Mouse (Mus musculus): Measurements from ENCODE around the gene Slc48a1. TPM values are rescaled to one million over a fixed set of nuclear protein-coding genes. Genes with fewer than 3 reads are reported as not detected.

The Slc48a1 gene
- polyA plus RNA-seq, 1 experiment = 133 TPM

DNA sequence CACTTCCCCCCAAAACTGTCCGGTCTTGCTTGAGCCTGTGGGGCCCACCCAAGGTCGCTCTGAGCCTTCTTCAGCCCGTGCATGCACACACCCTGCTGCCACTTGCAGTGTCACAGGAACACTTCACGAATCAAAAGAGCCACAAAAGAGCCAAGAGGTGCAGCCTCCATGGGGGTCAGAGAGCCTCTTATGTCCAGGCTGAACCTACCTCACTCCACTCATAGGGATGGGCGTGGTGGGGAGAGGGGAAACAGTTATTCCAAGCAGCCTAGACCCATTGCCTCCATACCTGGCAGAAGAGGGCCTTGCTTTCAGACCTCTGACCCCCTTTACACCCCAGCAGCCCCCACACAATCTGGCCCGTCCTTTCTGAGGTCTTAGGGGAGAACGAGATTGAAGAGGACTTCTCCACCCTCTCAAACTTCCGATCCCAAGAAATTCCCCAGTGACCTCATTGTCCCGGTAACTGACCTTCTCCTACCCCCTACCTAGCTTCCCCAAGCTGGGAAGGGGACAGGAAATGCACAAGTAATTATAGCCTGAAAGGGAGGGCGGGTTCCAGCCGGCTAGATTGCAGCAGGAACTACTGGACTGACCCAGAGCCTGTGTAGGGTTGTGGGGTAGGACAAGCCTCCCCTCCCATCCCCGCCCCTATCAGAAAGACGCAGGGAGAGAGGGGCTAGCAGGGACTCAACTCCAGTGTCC lies 13.1 kb upstream of the Slc48a1 start:
- Histone ChIP-seq H3K27ac (ENCODE audit: insufficient read depth, low read length) (no peak overlapping the region; the same call in 1 of the 2 replicates), H3K4me3 (replicated peaks; ENCODE audit: insufficient read depth, low read depth, low read length) (no peak overlapping the region), H3K27me3 (ENCODE audit: control insufficient read depth, insufficient read depth, low read length) (no peaks in the 10 kb centered on the region), H3K4me1 (ENCODE audit: control insufficient read depth, insufficient read depth, low read length) (peaks cover 6% of the 10 kb centered on the region; the same call in 1 of the 2 replicates)
- WGBS = 80% methylated on average over 13 of the region's 13 CpGs
- DNase-seq = no peak
- TF ChIP-seq CTCF (IDR thresholded peaks at IDR 0.05; ENCODE audit: borderline replicate concordance, insufficient read depth, low read depth, low read length) = no peak
- TF ChIP-seq POLR2A (IDR thresholded peaks at IDR 0.05; ENCODE audit: borderline replicate concordance, insufficient read depth, low read length) = no peak

DNA sequence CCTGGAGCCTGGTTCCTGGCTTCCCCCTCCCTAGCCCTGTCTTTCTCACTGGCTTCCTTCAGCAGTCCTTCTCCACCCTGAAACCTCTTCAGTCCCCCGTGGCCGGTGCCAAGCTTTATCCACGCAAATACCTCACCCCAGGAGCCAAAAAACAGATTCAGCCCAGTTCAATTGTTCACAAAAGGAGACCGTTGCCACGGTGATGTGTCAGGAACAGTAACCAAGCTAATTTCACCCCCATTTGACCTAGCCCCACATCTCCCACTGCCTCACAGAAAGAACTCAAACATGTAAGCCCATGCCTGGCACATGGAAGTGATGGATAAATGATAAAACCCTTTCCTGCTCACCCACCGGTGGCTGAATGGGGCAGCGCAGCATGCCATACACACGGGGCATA lies 12.1 kb upstream of the Slc48a1 start:
- Histone ChIP-seq H3K27me3 (ENCODE audit: control insufficient read depth, insufficient read depth, low read length) (no peaks in the 10 kb centered on the region), H3K27ac (ENCODE audit: insufficient read depth, low read length) (peak overlapping the region; percentile 35; the same call in 1 of the 2 replicates), H3K4me3 (replicated peaks; ENCODE audit: insufficient read depth, low read depth, low read length) (peak overlapping the region; percentile 51), H3K4me1 (ENCODE audit: control insufficient read depth, insufficient read depth, low read length) (0 out of 2 replicates have a peak, but pooled peaks cover 3% of the 10 kb centered on the region)
- TF ChIP-seq CTCF (IDR thresholded peaks at IDR 0.05; ENCODE audit: borderline replicate concordance, insufficient read depth, low read depth, low read length) = no peak
- no peak for TF ChIP-seq POLR2A (IDR thresholded peaks at IDR 0.05; ENCODE audit: borderline replicate concordance, insufficient read depth, low read length)
- 29% methylated on average over 8 of the region's 8 CpGs for WGBS
- peak in 1 of 2 experiments; percentile 40 for DNase-seq

DNA sequence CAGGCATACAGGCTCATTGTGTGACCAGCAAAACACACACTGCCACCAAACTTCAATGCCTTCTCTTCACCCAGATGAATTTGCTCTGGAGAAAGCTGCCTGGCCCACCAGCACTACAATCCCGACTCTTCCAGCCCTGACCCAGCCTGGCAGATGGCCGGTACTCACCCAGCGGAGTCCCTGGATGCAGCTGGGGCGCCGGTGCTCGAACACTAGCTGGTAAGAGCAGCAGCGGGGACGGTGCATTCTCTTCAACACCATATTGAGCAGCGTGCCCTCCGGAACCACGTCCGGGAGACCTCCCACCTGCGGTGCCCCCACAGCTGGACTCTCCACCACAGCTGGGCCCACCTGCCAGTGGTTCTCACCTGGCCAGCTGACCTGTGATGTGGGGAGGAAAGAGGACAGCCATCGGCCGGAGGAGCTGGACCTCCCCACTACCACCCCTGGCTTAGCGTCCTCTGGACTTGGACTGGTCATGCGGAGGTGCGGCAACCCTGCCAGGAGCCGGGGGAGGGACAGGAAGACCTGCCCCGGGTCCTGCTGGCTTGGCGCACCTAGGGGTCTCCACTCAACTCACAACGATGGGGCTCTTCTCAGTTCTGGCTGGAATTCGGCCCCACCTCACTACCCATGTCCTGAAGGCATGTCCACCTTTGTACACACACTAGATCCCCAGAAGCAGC lies 11.6 kb upstream of the Slc48a1 start:
- WGBS = 7% methylated on average over 23 of the region's 23 CpGs
- peak in 1 of 2 experiments; percentile 25 for DNase-seq
- TF ChIP-seq POLR2A (IDR thresholded peaks at IDR 0.05; ENCODE audit: borderline replicate concordance, insufficient read depth, low read length) (no peak), CTCF (IDR thresholded peaks at IDR 0.05; ENCODE audit: borderline replicate concordance, insufficient read depth, low read depth, low read length) (no peak)
- no peaks in the 10 kb centered on the region for H3K27me3 ChIP-seq (ENCODE audit: control insufficient read depth, insufficient read depth, low read length)
- peak overlapping the region; percentile 35; the same call in 1 of the 2 replicates for H3K27ac ChIP-seq (ENCODE audit: insufficient read depth, low read length)
- peak overlapping the region; percentile 51 for H3K4me3 ChIP-seq (replicated peaks; ENCODE audit: insufficient read depth, low read depth, low read length)
- H3K4me1 ChIP-seq (ENCODE audit: control insufficient read depth, insufficient read depth, low read length) = 0 out of 2 replicates have a peak, but pooled peaks cover 3% of the 10 kb centered on the region

DNA sequence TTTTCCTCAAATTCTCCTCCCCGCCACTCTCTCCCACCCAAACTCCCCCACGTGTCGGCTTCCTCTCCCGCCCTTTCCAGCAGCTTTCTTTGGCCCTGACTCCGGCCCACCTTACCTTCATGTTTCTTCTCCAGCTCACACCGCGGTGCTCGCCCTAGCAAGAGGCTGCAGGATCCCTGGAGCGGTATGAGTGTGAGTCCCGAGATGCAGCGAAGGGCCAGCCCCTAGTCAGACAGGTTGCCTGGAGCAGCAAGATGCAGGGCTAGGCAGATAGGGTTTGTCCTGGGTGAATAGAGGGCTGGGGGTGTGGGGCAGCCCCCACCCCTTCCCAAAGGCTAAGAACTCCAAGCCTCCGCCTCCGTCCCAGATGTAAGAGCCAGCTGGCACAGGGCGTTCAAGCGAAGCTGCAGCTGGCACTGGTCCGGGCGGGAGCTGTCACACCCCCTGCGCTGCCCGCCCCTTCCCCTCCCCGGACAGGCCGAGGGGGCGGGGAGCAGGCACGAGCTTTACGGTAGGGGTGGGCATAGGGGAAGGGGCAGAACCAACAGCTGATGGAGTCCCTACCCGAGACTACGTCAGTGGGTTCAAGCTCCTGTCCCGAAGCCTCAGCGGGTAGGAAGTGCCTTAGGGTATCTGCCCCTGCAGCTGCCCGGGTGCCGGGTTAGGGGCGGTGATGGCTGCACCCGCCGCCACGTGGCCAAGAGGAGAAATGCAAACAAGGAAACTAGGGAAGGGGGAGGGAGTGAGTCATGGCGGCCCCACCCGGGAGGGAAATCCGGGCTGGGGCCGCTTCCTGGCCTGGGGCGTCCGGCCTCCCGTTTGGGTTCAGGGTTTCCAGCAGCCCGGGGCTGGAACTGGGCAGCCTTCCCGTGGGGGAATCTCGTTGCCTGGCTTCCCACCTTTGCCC lies 10.8 kb upstream of the Slc48a1 start, which contains the start of gene Rapgef3:
Rapgef3 (minus strand) TSS at position 693 of the 907 bp plus-strand sequence.
- H3K27me3 ChIP-seq (ENCODE audit: control insufficient read depth, insufficient read depth, low read length) = no peaks in the 10 kb centered on the region
- peak; percentile 45; the same call in 1 of the 2 replicates for TF ChIP-seq CTCF (IDR thresholded peaks at IDR 0.05; ENCODE audit: borderline replicate concordance, insufficient read depth, low read depth, low read length)
- no peak for TF ChIP-seq POLR2A (IDR thresholded peaks at IDR 0.05; ENCODE audit: borderline replicate concordance, insufficient read depth, low read length)
- 0 out of 2 replicates have a peak, but pooled peaks cover 3% of the 10 kb centered on the region for H3K4me1 ChIP-seq (ENCODE audit: control insufficient read depth, insufficient read depth, low read length)
- H3K4me3 ChIP-seq (replicated peaks; ENCODE audit: insufficient read depth, low read depth, low read length) = peak within 1 kb of the TSS; percentile 51
- WGBS = under 1% methylated on average over 44 of the region's 44 CpGs
- H3K27ac ChIP-seq (ENCODE audit: insufficient read depth, low read length) = peak within 1 kb of the TSS; percentile 35; the same call in 1 of the 2 replicates
- peak; percentile 58 to 69 for DNase-seq

DNA sequence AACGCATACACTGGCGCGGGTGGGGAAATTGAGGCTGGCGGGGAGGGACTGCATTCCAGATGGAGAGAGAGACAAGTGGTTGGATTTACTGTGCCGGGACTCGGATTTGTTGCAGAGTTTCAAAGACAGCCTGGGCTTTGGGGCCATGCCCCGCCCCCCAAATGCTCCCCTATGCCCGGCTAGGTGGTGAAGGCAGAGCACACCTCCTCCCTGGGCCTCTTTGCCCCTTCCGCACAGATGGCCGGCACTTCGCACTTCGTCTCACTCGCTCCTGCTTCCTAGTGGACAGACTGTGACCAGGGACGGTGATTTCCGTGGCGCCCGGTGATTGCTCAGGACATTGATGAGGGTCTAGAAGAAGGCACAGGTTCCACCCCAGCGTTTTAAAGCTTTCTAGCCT lies 10.1 kb upstream of the Slc48a1 start:
- WGBS = 2% methylated on average over 18 of the region's 18 CpGs
- Histone ChIP-seq H3K27me3 (ENCODE audit: control insufficient read depth, insufficient read depth, low read length) (no peaks in the 10 kb centered on the region), H3K4me3 (replicated peaks; ENCODE audit: insufficient read depth, low read depth, low read length) (peak overlapping the region; percentile 41), H3K4me1 (ENCODE audit: control insufficient read depth, insufficient read depth, low read length) (0 out of 2 replicates have a peak, but pooled peaks cover 3% of the 10 kb centered on the region), H3K27ac (ENCODE audit: insufficient read depth, low read length) (no peak overlapping the region)
- DNase-seq = peak; percentile 32 to 40
- TF ChIP-seq CTCF (IDR thresholded peaks at IDR 0.05; ENCODE audit: borderline replicate concordance, insufficient read depth, low read depth, low read length) = no peak; the same call in 1 of the 2 replicates
- TF ChIP-seq POLR2A (IDR thresholded peaks at IDR 0.05; ENCODE audit: borderline replicate concordance, insufficient read depth, low read length) = no peak

DNA sequence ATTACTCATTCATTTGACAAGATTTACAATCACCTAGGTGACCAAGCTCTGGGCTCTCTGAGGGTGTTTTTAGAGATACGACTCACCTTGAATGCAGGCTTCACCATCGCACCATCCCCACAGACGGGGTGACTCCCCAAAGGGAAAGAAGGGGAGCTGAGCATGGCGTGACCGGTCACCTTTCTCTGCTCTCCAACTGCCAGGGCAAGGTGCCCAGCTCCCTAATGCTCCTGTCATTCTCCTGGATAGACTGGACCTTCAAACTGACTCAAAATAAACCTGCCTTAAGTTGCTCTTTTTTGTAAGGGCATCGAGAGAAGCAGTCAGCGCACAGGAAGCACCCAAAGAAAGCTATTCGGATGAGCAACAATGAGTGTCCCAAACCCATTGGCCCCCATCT lies 8.0 kb upstream of the Slc48a1 start:
- WGBS = 77% methylated on average over 8 of the region's 8 CpGs

DNA sequence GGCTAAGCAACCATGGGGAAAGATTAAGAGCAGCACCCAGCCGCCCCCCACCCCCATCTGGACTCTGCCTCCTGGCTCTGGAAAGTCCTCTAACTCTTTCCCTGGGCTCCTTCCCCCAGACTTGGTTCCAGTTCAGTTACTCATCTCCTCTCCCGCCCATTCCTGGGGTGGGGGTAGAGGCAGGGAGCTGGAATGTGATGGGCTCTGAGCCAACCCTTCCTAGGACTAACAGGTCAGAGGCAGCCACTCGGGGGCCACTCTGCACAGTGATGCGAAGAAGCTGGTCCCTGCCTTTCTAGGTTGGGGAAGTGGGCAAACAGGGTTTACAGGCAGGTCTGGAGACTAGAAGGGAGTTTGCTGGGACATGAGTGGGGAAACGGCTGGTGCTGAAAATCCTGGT lies 5.2 kb upstream of the Slc48a1 start:
- DNase-seq = no peak
- TF ChIP-seq POLR2A (IDR thresholded peaks at IDR 0.05; ENCODE audit: borderline replicate concordance, insufficient read depth, low read length) (no peak), CTCF (IDR thresholded peaks at IDR 0.05; ENCODE audit: borderline replicate concordance, insufficient read depth, low read depth, low read length) (no peak)
- no peak overlapping the region for H3K27ac ChIP-seq (ENCODE audit: insufficient read depth, low read length)
- no peaks in the 10 kb centered on the region for H3K27me3 ChIP-seq (ENCODE audit: control insufficient read depth, insufficient read depth, low read length)
- H3K4me3 ChIP-seq (replicated peaks; ENCODE audit: insufficient read depth, low read depth, low read length) = no peak overlapping the region
- 39% methylated on average over 5 of the region's 5 CpGs for whole genome bisulfite sequencing
- no peaks in the 10 kb centered on the region for H3K4me1 ChIP-seq (ENCODE audit: control insufficient read depth, insufficient read depth, low read length)

More for the DNA sequence above, 8.0 kb upstream of the Slc48a1 start:
- TF ChIP-seq POLR2A (IDR thresholded peaks at IDR 0.05; ENCODE audit: borderline replicate concordance, insufficient read depth, low read length) (no peak), CTCF (IDR thresholded peaks at IDR 0.05; ENCODE audit: borderline replicate concordance, insufficient read depth, low read depth, low read length) (no peak)
- no peak overlapping the region for H3K27ac ChIP-seq (ENCODE audit: insufficient read depth, low read length)
- H3K4me1 ChIP-seq (ENCODE audit: control insufficient read depth, insufficient read depth, low read length) = 0 out of 2 replicates have a peak, but pooled peaks cover 3% of the 10 kb centered on the region
- no peak overlapping the region for H3K4me3 ChIP-seq (replicated peaks; ENCODE audit: insufficient read depth, low read depth, low read length)
- DNase-seq = no peak
- H3K27me3 ChIP-seq (ENCODE audit: control insufficient read depth, insufficient read depth, low read length) = no peaks in the 10 kb centered on the region
